Mouse (Mus musculus) granulocyte monocyte progenitor cell, adult 5-6 weeks (primary cell): ENCODE data around the gene Cox6a1. TPM values are rescaled to one million over a fixed set of nuclear protein-coding genes. Genes with fewer than 3 reads are reported as not detected.
"Not testable (repeated sequence)": the region's sequence is repeated elsewhere in the genome, so short reads cannot be mapped to it uniquely, and the experiment has no call there.

Experiments
- ATAC-seq: replicated peaks from 2 replicates; pipeline ENCODE4 v1.8.0; 2016; ENCODE audit warnings: mild to moderate bottlenecking, moderate TSS enrichment, inconsistent platforms; ENCODE audit not compliant: poor library complexity, severe bottlenecking
- total RNA-seq, 2 experiments: library from RNA; stranded (forward) in 1 of 2; stranded (reverse) in 1 of 2; fragments of 200-712, 200-1000 nt in 1 of 2; fragments of >200 nt in 1 of 2; fragmentation: Nextera tagmentation in 1 of 2; gene quantifications; 2 replicates each; pipeline ENCODE4 v1.2.3; 2014 to 2017

Cox6a1 gene
- total RNA-seq, 2 experiments from 2014 or later: 56.7 to 446 TPM

DNA sequence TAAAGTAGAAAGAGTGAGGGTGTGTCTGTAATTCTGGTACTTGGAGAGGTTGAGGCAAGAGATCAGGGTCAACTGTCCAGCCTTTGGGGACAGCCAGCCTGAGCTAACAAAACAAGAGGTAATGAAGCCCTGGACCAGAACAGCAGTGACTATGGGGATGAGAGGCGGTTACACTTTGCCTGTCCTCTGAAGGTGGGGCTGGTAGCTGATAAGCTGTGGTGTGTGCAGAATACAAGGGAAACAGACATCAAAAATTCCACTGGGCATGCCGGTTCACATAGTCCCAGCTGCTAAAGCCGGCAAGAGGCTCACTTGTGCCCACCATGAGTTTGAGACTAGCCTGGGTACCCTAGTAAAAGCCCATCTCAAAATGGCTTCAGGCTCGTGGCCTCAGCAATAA, 36.4 kb downstream of the Cox6a1 start:
- no peak for ATAC-seq

DNA sequence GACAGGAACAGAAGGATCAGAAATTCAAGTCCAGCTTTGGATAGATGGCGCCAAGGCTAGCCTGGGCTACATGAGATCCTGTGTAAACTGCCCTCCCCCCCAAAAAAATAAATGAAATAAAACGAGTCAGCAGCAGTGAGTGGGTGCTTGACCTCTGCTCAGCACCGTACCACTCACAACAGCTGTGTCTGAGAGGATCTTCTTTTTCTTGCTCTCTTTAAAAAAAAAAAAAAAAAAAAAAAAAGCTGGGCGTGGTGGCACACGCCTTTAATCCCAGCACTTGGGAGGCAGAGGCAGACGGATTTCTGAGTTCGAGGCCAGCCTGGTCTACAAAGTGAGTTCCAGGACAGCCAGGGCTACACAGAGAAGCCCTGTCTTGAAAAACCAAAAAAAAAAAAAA, 46.6 kb downstream of the Cox6a1 start:
- ATAC-seq: not testable (repeated sequence)

DNA sequence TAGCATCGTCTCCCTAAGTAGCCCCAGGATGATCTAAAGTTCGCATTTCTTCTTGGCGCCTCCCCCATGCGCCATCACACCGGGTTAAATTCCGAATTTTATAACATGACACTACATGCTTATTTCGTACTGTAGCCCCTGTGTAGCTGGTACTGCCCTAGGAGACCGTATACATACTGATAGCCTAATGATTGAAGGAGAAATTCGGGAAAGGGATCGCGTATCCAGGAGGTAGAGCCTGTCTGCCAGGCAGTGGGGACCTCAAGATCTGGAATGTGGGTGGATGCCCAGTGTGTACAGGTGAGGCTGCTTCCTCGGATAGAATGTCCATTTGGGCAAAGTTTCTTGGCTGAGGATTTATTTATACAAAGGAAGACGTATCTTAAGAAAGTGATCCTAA, 47.2 kb downstream of the Cox6a1 start:
- ATAC-seq: no peak

DNA sequence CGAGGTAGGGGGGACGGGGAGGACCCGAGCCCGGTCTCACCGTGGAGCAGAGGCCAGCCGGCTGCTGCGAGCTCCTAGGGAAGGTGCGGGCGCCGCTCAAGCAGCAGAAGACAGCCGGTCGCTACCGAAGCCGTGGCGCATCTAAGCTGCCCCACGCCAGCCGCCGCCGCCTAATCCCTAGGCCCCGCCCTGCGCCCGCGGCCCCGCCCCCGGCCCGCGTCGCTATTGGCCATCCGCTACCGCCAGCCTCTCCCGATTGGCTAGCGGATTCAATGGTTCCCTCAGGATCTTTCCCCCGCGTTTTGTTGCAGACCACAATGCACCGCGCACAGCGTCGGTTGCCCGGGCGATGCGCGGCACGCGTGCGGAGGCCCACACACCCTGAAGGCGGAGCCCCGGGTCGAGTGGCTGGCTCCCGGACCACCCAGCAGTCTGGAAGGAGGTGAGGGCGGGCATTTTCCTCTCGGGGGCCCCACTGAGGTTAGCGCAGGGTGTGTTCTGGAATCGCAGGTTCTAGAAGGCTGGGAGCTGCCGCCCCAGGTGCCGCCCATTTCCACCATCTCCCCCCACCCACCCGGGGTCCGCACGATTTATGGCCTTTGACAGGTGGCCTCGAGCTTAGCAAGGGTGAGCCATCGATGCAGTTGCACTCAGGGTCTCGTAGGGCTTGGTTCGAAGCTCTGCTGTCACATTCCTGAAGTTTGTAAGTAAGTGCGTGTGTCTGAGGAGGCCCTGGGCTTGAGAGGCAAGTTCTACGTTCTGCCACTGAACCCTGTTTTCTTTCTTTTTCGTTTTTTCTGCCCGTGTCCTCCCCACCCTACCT, 47.8 kb downstream of the Cox6a1 start, which contains the start of gene Dynll1:
Dynll1 (minus strand) TSS at position 208 of the 823 bp plus-strand sequence.
- ATAC-seq: peak; percentile 95

DNA sequence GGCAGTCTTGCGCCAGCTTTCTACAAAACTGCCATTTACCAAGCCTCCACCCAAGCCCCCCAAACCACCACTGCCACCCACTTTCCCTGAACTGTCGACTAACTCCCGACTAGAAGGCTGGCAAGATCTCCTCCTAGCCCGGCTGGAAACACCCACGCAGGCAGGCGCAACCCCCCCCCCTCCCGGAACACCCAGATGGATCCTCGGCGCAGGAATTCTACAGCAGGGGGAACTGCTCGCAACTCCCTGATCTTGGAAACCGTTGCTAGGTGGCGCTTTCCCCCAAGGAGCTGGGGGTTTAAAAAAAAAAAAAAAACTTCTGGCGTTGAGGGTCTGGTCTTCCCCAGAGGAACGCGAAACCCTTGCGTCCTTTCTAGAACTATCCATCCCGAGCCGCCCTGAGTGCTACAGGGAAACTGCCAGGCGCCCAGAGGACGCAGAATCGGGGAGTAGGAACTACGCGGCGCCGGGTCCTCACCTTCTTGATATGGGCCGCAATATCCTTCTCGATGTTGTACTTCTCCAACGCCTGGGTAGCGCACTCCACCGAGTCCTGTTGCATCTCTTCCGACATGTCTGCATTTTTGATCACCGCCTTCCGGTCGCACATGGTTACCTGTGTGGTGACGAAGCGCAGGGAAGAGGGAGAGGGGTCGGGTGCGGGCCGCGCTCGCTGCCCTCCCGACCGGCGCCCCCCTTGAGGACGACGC, 48.6 kb downstream of the Cox6a1 start:
- peak; percentile 7; the same call in 1 of the 2 replicates for ATAC-seq

DNA sequence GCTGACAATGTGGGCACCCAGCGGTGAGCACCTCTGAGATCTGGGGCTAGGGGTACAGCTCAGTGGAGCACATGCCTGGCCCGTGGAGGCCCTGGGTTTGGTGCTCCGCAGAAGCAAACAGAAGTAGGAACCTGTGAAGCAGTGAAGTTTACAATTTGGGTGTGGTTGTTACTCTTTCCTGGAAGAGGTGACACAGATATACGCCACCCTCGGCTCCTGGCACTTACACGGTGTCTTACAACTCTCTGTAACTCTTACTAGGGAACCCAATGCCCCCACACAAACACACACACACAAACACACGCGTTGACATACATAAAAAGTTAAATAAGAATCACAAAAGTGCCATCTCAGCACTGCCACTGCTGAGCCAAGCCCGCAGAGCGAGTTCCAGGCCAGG, 52.4 kb downstream of the Cox6a1 start:
- ATAC-seq: no peak

Other genes with a start within 250 kb of the Cox6a1 start
- 32.0 and 59.2 TPM in 2 replicates for gene Acads, start 229.6 kb downstream of the Cox6a1 start, total RNA-seq (2014; fragmentation: Nextera tagmentation)
- 24.3 and 27.6 TPM in 2 replicates for gene Acads, start 229.6 kb downstream of the Cox6a1 start, total RNA-seq (2017)
- 12.5 and 16.4 TPM in 2 replicates for gene Unc119b, start 214.0 kb downstream of the Cox6a1 start, total RNA-seq (2014; fragmentation: Nextera tagmentation)
- gene Unc119b, start 214.0 kb downstream of the Cox6a1 start, total RNA-seq (2017): 8.1 and 10.3 TPM in 2 replicates
- gene Mlec, start 190.8 kb downstream of the Cox6a1 start, total RNA-seq (2014; fragmentation: Nextera tagmentation): 247 and 279 TPM in 2 replicates
- 290 and 318 TPM in 2 replicates for gene Mlec, start 190.8 kb downstream of the Cox6a1 start, total RNA-seq (2017)
- not detected in 2 replicates for gene Cabp1, start 154.6 kb downstream of the Cox6a1 start, total RNA-seq (2014; fragmentation: Nextera tagmentation)
- gene Cabp1, start 154.6 kb downstream of the Cox6a1 start, total RNA-seq (2017): not detected in 2 replicates
- gene Pop5, start 113.1 kb downstream of the Cox6a1 start, total RNA-seq (2014; fragmentation: Nextera tagmentation): 92.9 and 109 TPM in 2 replicates
- 74.0 and 75.4 TPM in 2 replicates for gene Pop5, start 113.1 kb downstream of the Cox6a1 start, total RNA-seq (2017)
- gene Rnf10, start 76.1 kb downstream of the Cox6a1 start, total RNA-seq (2014; fragmentation: Nextera tagmentation): 70.1 and 93.7 TPM in 2 replicates
- gene Rnf10, start 76.1 kb downstream of the Cox6a1 start, total RNA-seq (2017): 52.6 and 57.9 TPM in 2 replicates
- 21.1 and 24.8 TPM in 2 replicates for gene Coq5, start 69.3 kb downstream of the Cox6a1 start, total RNA-seq (2014; fragmentation: Nextera tagmentation)
- gene Coq5, start 69.3 kb downstream of the Cox6a1 start, total RNA-seq (2017): 35.3 and 41.9 TPM in 2 replicates
- gene Dynll1, start 48.0 kb downstream of the Cox6a1 start, total RNA-seq (2014; fragmentation: Nextera tagmentation): 491 and 531 TPM in 2 replicates
- 298 and 379 TPM in 2 replicates for gene Dynll1, start 48.0 kb downstream of the Cox6a1 start, total RNA-seq (2017)
- 75.1 and 80.7 TPM in 2 replicates for gene Srsf9, start 21.8 kb downstream of the Cox6a1 start, total RNA-seq (2014; fragmentation: Nextera tagmentation)
- gene Srsf9, start 21.8 kb downstream of the Cox6a1 start, total RNA-seq (2017): 75.0 and 91.4 TPM in 2 replicates
- 48.0 and 50.2 TPM in 2 replicates for gene Gatc, start 7.8 kb downstream of the Cox6a1 start, total RNA-seq (2014; fragmentation: Nextera tagmentation)
- 12.1 and 15.3 TPM in 2 replicates for gene Gatc, start 7.8 kb downstream of the Cox6a1 start, total RNA-seq (2017)
- gene Triap1, start 7.8 kb downstream of the Cox6a1 start, total RNA-seq (2014; fragmentation: Nextera tagmentation): 33.7 and 37.2 TPM in 2 replicates
- gene Triap1, start 7.8 kb downstream of the Cox6a1 start, total RNA-seq (2017): 15.6 and 24.0 TPM in 2 replicates
- not detected in 2 replicates for gene Msi1, start 80.6 kb upstream of the Cox6a1 start, total RNA-seq (2014; fragmentation: Nextera tagmentation)
- not detected in 2 replicates for gene Msi1, start 80.6 kb upstream of the Cox6a1 start, total RNA-seq (2017)
- gene Pla2g1b, start 117.3 kb upstream of the Cox6a1 start, total RNA-seq (2014; fragmentation: Nextera tagmentation): not detected in 2 replicates
- gene Pla2g1b, start 117.3 kb upstream of the Cox6a1 start, total RNA-seq (2017): not detected in 2 replicates
- 9.2 and 23.1 TPM in 2 replicates for gene Sirt4, start 135.7 kb upstream of the Cox6a1 start, total RNA-seq (2014; fragmentation: Nextera tagmentation)
- 2.9 and 7.1 TPM in 2 replicates for gene Sirt4, start 135.7 kb upstream of the Cox6a1 start, total RNA-seq (2017)
- 56.2 and 57.1 TPM in 2 replicates for gene Pxn, start 157.7 kb upstream of the Cox6a1 start, total RNA-seq (2014; fragmentation: Nextera tagmentation)
- gene Pxn, start 157.7 kb upstream of the Cox6a1 start, total RNA-seq (2017): 110 and 111 TPM in 2 replicates
- 2,324 and 2,796 TPM in 2 replicates for gene Rplp0, start 210.5 kb upstream of the Cox6a1 start, total RNA-seq (2014; fragmentation: Nextera tagmentation)
- gene Rplp0, start 210.5 kb upstream of the Cox6a1 start, total RNA-seq (2017): 1,887 and 2,078 TPM in 2 replicates
- 26.9 and 43.5 TPM in 2 replicates for gene Gcn1l1, start 216.3 kb upstream of the Cox6a1 start, total RNA-seq (2014; fragmentation: Nextera tagmentation)
- 33.4 and 37.4 TPM in 2 replicates for gene Gcn1l1, start 216.3 kb upstream of the Cox6a1 start, total RNA-seq (2017)